Mouse (Mus musculus) adrenal gland, adult 2 months (tissue): ENCODE measurements around the gene Bub1. TPM values are rescaled to one million over a fixed set of nuclear protein-coding genes. Genes with fewer than 3 reads are reported as not detected.

Source experiments
- DNase-seq: peaks from one replicate; pipeline ENCODE4 v3.0.0; 2021
- long read RNA-seq: library from polyadenylated mRNA; stranded (forward); transcript quantifications from one replicate; pipeline ENCODE4 v2.0.0, GENCODE M21; 2021
- polyA plus RNA-seq: library from polyadenylated mRNA; depleted of rRNA; stranded (reverse); fragments of >200 nt; gene quantifications from 2 replicates; pipeline ENCODE4 v1.2.3, GENCODE M21; 2012; rRNA removed
- total RNA-seq, 2 experiments: library from RNA; stranded (reverse); gene quantifications; 2 replicates each; pipeline ENCODE4 v1.2.3; 2021

Gene Bub1
- total RNA-seq: 1 to 10 TPM in 1 of 2 experiments, under 1 TPM in 1; 0.24 to 1.2 TPM
- polyA plus RNA-seq: 0.02 and 0.35 TPM in 2 replicates
- long read RNA-seq, partial matches to known transcripts: 0 of 2 reads
- long read RNA-seq, other reads (novel, unspliced or antisense): 1 of 2 reads

DNA sequence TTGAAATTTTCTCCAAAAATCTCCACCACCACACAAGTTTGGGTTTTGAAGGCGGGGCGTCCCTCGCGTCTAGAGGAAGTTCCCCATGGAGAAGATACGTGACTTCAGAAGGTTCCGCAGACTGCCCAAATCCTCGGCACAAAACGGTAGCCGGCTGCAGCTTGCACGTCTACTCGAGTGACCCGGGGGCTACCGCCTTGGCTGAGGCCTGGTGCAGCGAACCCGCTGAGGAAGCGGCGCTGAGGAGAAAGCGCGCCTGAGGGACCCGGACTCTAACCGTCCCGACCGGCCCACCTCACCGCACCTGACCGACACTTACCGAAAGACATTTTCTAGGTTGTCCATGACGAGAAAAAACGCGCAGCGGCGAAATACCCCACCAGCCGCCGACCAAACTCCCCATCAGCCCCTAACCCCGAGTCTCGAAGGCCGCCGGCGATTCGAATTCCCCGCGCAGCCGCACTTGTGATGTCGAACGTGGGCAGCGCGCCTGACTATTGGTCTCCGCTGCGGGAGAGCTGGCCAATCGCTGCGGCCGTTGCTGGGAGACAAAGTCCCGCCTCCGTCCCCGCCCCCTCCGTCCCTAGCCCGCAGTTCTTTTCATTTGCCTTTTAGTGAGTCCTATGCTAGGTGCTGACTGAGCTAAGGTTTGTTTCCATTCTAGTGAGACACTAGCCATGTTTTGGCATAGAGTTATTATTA, at the start of gene Bub1:
TSS of gene Bub1 (minus strand) at position 465 of the 702 bp plus-strand sequence.
- peak; percentile 95 for DNase-seq

- DNase-seq: no peak
Observed at GRCm38 (mm10) chr2:127881063-127881462, 49.4 kb upstream of the Bub1 start.

GRCm38 (mm10) chr2:127864381-127864780, 32.7 kb upstream of the Bub1 start:
- DNase-seq: no peak

DNA sequence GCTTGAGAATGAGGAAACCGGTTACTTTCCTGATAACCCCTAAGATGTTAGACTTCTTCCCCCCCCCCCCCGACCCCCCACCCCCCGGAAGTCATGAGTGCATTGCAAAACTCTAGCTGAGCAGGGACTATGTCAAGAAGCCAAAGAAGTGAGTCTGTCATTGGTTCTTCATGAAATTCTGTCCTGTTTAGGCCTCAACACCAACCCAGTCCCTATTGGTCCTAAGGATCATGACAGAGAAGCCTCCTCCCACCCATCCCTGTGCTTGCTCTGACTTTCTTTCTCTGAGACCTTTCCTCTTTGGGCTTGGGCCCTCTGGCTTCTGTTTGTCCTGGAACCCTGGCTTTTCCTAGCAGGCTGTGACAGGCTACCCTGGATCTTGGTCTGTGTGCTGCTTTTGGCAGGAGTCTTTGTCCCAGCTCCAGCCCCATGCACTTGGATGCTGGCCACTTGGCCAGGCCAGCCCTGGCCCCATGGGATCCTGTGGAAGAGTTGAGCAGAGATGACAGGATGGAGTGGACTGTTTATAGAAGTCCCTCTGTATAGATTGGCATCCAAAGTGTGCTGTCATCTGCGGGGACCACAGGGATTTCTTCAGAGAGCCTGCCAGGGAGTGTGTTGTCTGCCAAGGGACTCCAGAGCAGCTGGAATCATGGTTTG, 22.8 kb upstream of the Bub1 start:
- DNase-seq: peak; percentile 70

- DNase-seq: peak; percentile 6
Observed at GRCm38 (mm10) chr2:127850371-127850770, 18.7 kb upstream of the Bub1 start.

- DNase-seq: no peak
Observed at GRCm38 (mm10) chr2:127846571-127846970, 14.9 kb upstream of the Bub1 start.

GRCm38 (mm10) chr2:127846008-127846407, 14.3 kb upstream of the Bub1 start:
- DNase-seq: no peak

DNA sequence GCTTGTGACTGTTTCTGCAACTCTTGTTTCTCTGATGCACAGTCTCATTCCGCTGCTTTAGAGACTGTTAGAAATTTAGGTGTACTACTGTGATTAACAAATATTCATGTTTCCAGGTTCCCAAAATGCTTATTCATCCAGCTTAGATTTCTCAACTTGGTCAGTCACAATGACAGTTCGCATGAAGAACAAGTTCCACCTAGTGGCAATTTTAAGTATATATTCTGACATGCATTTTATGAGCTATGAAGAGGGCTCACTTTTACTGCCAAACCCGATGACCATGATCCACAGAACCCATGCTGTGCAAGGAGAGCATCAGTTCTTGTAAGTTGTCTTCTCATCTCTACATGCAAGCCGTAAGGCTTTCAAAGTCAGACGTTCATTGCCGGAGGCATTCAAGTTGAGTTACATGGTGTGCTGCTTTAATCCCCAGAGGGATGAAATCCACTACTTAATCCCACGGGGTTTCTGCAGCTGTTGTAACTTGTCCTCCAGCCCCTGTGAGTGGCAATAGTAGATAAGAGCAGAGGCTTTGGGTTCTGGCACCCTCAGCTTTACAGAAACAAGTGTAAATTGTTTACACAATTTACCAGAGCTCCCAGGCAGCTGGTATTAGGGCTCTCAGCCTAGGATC, 13.8 kb upstream of the Bub1 start:
- peak; percentile 8 for DNase-seq

DNA sequence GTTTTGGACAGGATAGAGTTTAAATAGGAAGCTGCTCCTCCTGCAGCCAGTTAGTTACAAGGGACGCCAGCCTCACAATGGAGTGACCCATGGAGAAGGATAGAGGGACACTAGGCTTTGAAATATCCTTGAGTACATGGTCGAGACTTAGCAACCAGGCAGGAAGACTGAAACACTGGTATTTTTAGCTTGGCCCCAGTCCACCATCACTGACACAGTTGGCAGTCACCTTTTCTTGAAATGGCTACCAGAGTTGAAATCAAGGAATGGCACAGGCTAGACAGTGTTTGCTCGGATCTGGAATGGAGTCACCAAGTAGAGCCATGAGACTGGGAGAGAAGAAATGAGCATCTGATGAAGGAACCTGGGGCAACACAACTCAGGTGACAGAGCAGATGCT, 10.8 kb upstream of the Bub1 start:
- DNase-seq: peak; percentile 15

DNA sequence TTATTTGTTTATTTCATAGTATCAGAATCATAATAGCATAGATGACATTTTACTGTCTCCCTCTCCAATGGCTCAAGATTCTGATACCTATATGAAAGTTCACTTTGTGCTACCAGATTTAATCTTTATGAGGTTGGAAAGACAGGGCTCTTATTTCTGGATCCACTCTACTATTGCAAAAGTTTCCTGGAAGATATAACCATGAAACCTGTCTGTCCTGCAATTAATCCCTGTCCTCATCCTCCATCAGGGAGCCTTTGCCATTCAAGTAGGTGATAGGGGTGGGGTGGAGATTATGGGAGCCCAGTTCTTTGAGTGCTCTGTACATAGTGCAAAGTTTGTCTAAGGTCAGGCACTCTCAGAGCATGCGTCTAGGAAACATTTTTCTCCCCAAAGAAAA, 9.7 kb upstream of the Bub1 start:
- DNase-seq: no peak

- DNase-seq: no peak
Observed at GRCm38 (mm10) chr2:127839425-127839824, 7.8 kb upstream of the Bub1 start.

DNA sequence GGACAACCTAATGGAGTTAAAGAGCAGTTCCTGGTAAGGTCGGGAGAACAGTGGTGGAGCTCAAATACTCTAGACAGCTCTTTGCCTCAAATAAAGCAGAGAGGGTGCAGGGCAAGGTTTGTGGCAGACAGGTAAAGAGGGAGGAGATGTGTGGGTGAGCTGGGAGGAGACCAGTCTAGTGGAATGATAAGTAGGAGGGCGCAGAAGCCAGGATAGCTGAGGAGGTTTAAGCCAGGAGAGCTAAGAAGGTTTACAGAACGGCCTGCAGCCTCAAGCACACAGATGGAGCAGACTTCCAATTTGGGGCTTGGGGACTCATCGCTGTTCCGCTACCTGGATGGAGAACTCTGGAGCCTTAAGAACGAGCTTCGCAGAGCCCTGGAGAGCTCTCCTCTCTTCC, 6.9 kb upstream of the Bub1 start, which contains the start of gene Acoxl:
TSS of gene Acoxl (plus strand) at position 301 of the 400 bp plus-strand sequence.
- no peak for DNase-seq

DNA sequence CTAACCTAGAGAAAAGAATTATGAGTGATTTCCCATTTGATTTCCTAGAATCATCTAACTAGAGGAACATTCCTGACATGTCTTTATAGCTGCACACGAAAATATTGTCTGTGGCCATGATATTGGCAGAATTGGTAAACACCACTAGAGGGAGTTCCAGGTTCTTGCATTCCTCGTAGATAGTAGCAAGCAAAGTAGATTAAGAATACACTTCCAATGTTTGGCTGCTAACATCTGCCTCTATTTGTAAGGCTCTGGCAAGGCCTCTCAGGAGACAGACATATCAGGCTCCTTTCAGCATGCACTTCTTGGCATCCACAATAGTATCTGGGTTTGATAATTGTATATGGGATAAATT, 1.1 kb upstream of the Bub1 start:
- no peak for DNase-seq

GRCm38 (mm10) chr2:127832103-127832832, 603 bp upstream of the Bub1 start:
- DNase-seq: no peak

DNA sequence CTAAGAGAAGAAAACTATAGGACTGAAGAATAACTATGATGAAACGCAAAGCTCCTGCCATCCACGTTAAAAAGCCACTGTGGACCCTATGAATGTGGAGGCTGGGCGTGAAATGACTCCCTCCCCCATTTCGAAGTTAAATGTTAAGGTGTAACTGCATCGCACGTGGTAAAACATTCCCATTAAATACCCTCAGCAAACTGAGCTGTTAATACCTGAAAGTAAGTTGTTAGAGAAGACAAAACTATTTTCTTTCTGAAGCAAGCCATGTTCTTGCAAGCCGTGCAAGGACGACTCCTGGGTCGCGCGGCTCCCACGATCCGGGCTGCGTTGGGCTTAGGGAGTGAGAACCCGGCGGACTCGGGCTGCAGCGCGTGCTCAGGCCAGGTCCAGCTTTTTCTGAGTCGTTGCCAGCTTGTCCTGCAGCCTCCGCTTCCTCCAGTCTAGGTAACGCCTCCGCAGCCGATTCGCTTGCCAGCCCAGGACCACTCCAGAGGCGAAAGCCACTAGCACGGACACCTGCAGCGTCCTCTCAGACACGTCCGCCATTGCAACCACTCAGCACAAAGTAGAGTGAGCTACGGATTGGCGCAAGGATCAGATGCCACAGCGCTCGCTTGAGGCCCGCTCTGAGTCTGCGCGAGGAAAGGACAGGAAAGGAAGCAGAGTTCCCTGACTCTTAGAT, 39.6 kb downstream of the Bub1 start, which contains the start of gene Mtln:
TSS of gene Mtln (minus strand) at position 570 of the 685 bp plus-strand sequence.
- DNase-seq: peak; percentile 93

DNA sequence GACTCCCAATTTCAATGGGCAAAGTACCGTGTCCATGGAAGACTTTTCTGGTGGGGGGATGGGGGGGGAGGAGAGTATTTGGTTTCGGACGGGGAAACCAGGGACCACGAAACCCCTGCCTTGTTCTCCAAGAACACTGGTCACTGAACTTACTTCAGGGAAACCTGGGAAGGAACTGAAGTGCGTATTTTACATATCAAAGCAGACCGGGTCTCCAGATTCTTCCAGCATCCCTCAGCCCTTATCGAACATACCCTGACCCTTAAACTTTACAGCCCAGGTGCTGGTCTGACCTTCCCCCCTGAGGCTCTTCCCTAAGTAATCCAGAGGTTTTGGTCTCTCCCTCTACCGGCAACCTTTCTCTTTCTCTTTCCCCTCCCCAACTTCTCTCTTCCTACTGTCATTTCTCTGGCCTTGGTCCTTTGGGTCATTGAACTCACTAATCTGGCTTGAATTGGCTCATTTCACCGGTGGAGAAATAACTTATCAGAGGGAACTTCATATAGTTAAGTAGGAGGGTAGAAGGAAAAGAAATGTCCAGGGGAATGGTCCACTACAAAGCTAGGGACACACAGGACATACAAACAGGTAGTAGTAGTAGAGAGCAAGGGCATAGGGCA, 41.9 kb downstream of the Bub1 start:
- DNase-seq: peak; percentile 22

DNA sequence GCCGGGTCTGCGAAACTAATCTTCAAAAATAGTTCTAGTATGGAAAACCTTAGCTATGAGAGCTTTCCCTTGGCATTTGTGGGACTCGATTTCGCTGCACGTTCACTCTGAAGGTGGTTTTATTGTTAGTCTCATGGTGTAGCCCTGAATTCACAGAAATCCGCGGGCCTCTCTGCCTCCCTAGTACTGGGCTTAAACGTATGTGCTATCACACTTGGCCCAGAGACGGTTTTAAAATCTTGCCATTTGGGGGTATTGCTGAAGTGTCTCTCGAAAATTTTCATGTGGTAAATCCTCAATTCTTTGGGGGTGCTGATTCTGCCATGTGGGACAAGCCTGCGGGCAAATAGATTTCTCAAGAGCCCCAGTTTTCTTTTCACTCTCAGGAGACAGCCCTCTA, 42.5 kb downstream of the Bub1 start:
- peak; percentile 34 for DNase-seq

DNA sequence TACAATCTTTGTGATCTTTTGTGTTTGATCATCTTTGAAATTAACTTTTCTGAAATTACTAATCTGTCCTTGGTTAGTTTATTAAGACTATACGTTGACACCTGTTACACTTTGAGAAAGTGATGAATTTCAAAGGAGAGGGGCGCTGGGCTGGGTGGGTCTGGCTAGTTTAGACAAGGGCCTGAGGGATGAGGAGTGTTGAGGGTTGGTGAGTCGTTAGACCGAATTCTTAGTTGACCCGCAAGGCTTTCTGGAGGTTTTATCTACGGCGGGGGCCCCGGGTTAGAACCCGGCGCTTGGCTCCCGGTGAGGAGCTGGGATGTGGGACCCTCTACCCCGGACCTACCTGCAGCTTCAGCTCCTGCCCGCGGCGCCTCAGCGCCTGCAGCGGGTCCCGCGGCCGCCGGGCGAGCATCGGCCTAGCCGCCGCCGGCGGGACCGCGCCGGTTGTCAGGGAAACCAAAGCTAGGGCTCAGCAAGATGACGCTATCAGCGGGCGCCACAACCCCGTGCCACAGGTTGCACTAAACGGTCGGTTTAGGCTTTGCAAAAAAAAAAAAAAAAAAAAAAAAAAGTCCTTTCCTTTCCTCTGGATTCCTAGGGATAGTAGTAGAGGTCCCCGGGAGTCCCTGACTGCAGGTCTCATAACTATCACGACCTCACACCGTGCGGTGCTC, 43.1 kb downstream of the Bub1 start, which contains the start of gene Nphp1:
TSS of gene Nphp1 (minus strand) at position 458 of the 677 bp plus-strand sequence.
- peak; percentile 92 for DNase-seq

DNA sequence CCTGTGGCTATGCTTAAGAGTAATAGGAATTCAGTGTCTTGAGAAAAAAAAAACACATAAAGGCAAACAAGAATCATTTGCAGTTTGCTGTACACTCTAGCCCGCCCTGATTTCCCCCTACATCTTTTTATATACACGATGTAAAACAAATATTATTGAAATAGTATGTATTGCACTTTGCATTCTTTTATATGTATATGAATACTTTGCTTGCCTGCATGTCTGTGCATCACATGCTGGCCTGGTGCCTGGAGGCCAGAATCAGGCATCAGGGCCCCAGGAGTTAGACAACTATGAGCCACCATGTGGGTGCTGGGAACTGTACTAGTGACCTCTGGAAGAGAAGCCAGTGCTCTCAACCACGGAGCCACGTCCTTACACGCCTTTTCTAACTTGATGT, 44.4 kb downstream of the Bub1 start:
- DNase-seq: no peak

DNA sequence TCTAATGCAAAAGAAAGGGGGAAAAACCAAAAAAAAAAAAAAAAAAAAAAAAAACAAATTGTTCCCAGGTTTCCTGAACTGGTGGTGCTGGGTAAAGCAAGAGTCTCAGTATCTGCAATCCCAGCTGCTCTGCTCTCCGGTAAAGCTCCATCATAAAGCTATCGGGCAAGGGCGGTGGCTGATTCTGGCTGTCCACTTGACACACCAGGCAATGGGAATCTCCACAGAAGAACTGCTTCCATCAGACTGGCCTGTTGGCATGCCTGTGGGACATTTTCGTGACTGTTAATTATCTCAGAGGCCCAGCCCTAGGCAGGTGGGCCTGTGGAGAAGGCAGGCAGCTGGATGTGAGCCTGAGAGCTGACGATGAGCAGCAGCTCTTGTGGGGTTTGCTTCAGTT, 53.2 kb downstream of the Bub1 start:
- DNase-seq: no peak
